Mouse (Mus musculus): Measurements from ENCODE around the gene Tesc. TPM values are rescaled to one million over a fixed set of nuclear protein-coding genes. Genes with fewer than 3 reads are reported as not detected.

Tesc gene
- polyA plus RNA-seq, 1 experiment: 0.88 TPM

- H3K4me1 ChIP-seq (ENCODE audit: control insufficient read depth, insufficient read depth, low read length): no peaks in the 10 kb centered on the region
- no peak for TF ChIP-seq CTCF (IDR thresholded peaks at IDR 0.05; ENCODE audit: borderline replicate concordance, insufficient read depth, low read length)
- TF ChIP-seq POLR2A (IDR thresholded peaks at IDR 0.05; ENCODE audit: low read depth, low read length): no peak
- H3K4me3 ChIP-seq (ENCODE audit: insufficient read depth, low read length): no peak overlapping the region
- no peak overlapping the region for H3K27ac ChIP-seq (ENCODE audit: insufficient read depth, low read length)
These were observed 16.7 kb upstream of the Tesc start for GRCm38 (mm10) chr5:118010872-118011271.

GRCm38 (mm10) chr5:118011796-118012195, 15.7 kb upstream of the Tesc start:
- Histone ChIP-seq H3K4me1 (ENCODE audit: control insufficient read depth, insufficient read depth, low read length) (no peaks in the 10 kb centered on the region), H3K4me3 (ENCODE audit: insufficient read depth, low read length) (no peak overlapping the region), H3K27ac (ENCODE audit: insufficient read depth, low read length) (no peak overlapping the region)
- TF ChIP-seq CTCF (IDR thresholded peaks at IDR 0.05; ENCODE audit: borderline replicate concordance, insufficient read depth, low read length) (no peak), POLR2A (IDR thresholded peaks at IDR 0.05; ENCODE audit: low read depth, low read length) (no peak)

GRCm38 (mm10) chr5:118015028-118015427, 12.5 kb upstream of the Tesc start:
- H3K4me3 ChIP-seq (ENCODE audit: insufficient read depth, low read length): no peak overlapping the region

GRCm38 (mm10) chr5:118015669-118016068, 11.9 kb upstream of the Tesc start:
- Histone ChIP-seq H3K4me3 (ENCODE audit: insufficient read depth, low read length) (no peak overlapping the region), H3K4me1 (ENCODE audit: control insufficient read depth, insufficient read depth, low read length) (no peaks in the 10 kb centered on the region), H3K27ac (ENCODE audit: insufficient read depth, low read length) (no peak overlapping the region)
- TF ChIP-seq POLR2A (IDR thresholded peaks at IDR 0.05; ENCODE audit: low read depth, low read length) (no peak), CTCF (IDR thresholded peaks at IDR 0.05; ENCODE audit: borderline replicate concordance, insufficient read depth, low read length) (no peak)

More at GRCm38 (mm10) chr5:118015028-118015427, 12.5 kb upstream of the Tesc start:
- no peaks in the 10 kb centered on the region for H3K4me1 ChIP-seq (ENCODE audit: control insufficient read depth, insufficient read depth, low read length)
- no peak overlapping the region for H3K27ac ChIP-seq (ENCODE audit: insufficient read depth, low read length)
- TF ChIP-seq CTCF (IDR thresholded peaks at IDR 0.05; ENCODE audit: borderline replicate concordance, insufficient read depth, low read length): no peak
- no peak for TF ChIP-seq POLR2A (IDR thresholded peaks at IDR 0.05; ENCODE audit: low read depth, low read length)

- Histone ChIP-seq H3K4me1 (ENCODE audit: control insufficient read depth, insufficient read depth, low read length) (no peaks in the 10 kb centered on the region), H3K27ac (ENCODE audit: insufficient read depth, low read length) (no peak overlapping the region)
- TF ChIP-seq CTCF (IDR thresholded peaks at IDR 0.05; ENCODE audit: borderline replicate concordance, insufficient read depth, low read length) (no peak), POLR2A (IDR thresholded peaks at IDR 0.05; ENCODE audit: low read depth, low read length) (no peak)
These were observed 10.0 kb upstream of the Tesc start for GRCm38 (mm10) chr5:118017527-118017926.

GRCm38 (mm10) chr5:118019905-118020304, 7.6 kb upstream of the Tesc start:
- no peaks in the 10 kb centered on the region for H3K4me1 ChIP-seq (ENCODE audit: control insufficient read depth, insufficient read depth, low read length)
- no peak overlapping the region for H3K4me3 ChIP-seq (ENCODE audit: insufficient read depth, low read length)
- no peak overlapping the region for H3K27ac ChIP-seq (ENCODE audit: insufficient read depth, low read length)
- TF ChIP-seq POLR2A (IDR thresholded peaks at IDR 0.05; ENCODE audit: low read depth, low read length): no peak
- TF ChIP-seq CTCF (IDR thresholded peaks at IDR 0.05; ENCODE audit: borderline replicate concordance, insufficient read depth, low read length): no peak

More at GRCm38 (mm10) chr5:118017527-118017926, 10.0 kb upstream of the Tesc start:
- no peak overlapping the region for H3K4me3 ChIP-seq (ENCODE audit: insufficient read depth, low read length)

GRCm38 (mm10) chr5:118023053-118023452, 4.5 kb upstream of the Tesc start:
- Histone ChIP-seq H3K4me3 (ENCODE audit: insufficient read depth, low read length) (no peak overlapping the region), H3K4me1 (ENCODE audit: control insufficient read depth, insufficient read depth, low read length) (no peaks in the 10 kb centered on the region), H3K27ac (ENCODE audit: insufficient read depth, low read length) (no peak overlapping the region)
- no peak for TF ChIP-seq POLR2A (IDR thresholded peaks at IDR 0.05; ENCODE audit: low read depth, low read length)
- TF ChIP-seq CTCF (IDR thresholded peaks at IDR 0.05; ENCODE audit: borderline replicate concordance, insufficient read depth, low read length): no peak

GRCm38 (mm10) chr5:118025880-118026279, 1.7 kb upstream of the Tesc start:
- Histone ChIP-seq H3K27ac (ENCODE audit: insufficient read depth, low read length) (no peak overlapping the region), H3K4me1 (ENCODE audit: control insufficient read depth, insufficient read depth, low read length) (peaks cover 4% of the 10 kb centered on the region), H3K4me3 (ENCODE audit: insufficient read depth, low read length) (no peak overlapping the region)
- TF ChIP-seq POLR2A (IDR thresholded peaks at IDR 0.05; ENCODE audit: low read depth, low read length) (no peak), CTCF (IDR thresholded peaks at IDR 0.05; ENCODE audit: borderline replicate concordance, insufficient read depth, low read length) (no peak)

- Histone ChIP-seq H3K4me1 (ENCODE audit: control insufficient read depth, insufficient read depth, low read length) (peaks cover 4% of the 10 kb centered on the region), H3K27ac (ENCODE audit: insufficient read depth, low read length) (no peak overlapping the region), H3K4me3 (ENCODE audit: insufficient read depth, low read length) (no peak overlapping the region)
- TF ChIP-seq CTCF (IDR thresholded peaks at IDR 0.05; ENCODE audit: borderline replicate concordance, insufficient read depth, low read length) (no peak), POLR2A (IDR thresholded peaks at IDR 0.05; ENCODE audit: low read depth, low read length) (no peak)
These were observed 1.2 kb upstream of the Tesc start for GRCm38 (mm10) chr5:118026343-118026742.

GRCm38 (mm10) chr5:118027101-118027697, 344 bp upstream of the Tesc start:
- Histone ChIP-seq H3K4me3 (ENCODE audit: insufficient read depth, low read length) (peak overlapping the region; percentile 10; the same call in 1 of the 2 replicates), H3K27ac (ENCODE audit: insufficient read depth, low read length) (no peak overlapping the region), H3K4me1 (ENCODE audit: control insufficient read depth, insufficient read depth, low read length) (peaks cover 4% of the 10 kb centered on the region)
- TF ChIP-seq CTCF (IDR thresholded peaks at IDR 0.05; ENCODE audit: borderline replicate concordance, insufficient read depth, low read length) (no peak), POLR2A (IDR thresholded peaks at IDR 0.05; ENCODE audit: low read depth, low read length) (no peak)
